Mouse (Mus musculus) cortical plate, adult 2 months (tissue): ENCODE results near the gene Srpk2. TPM values are rescaled to one million over a fixed set of nuclear protein-coding genes. Genes with fewer than 3 reads are reported as not detected.
"Not testable (repeated sequence)": the region's sequence is repeated elsewhere in the genome, so short reads cannot be mapped to it uniquely, and the experiment has no call there.

Experiments used
- H3K27ac ChIP-seq: fragments of 200-500 bp; 2 replicates; pipeline ENCODE4 v1.5.1; 2012; ENCODE audit warnings: low read length, control low read depth, inconsistent platforms; ENCODE audit not compliant: insufficient read depth
- H3K4me1 ChIP-seq: fragments of 200-500 bp; 2 replicates; pipeline ENCODE4 v1.6.1; 2011; ENCODE audit warnings: low read length; ENCODE audit not compliant: control insufficient read depth, insufficient read depth
- H3K4me3 ChIP-seq: fragments of 200-500 bp; 2 replicates; pipeline ENCODE4 v1.5.1; 2011; ENCODE audit warnings: mild to moderate bottlenecking, low read length, control low read depth; ENCODE audit not compliant: insufficient read depth
- CTCF ChIP-seq: fragments of 200-500 bp; IDR thresholded peaks from 2 replicates; pipeline ENCODE4 v1.5.1; 2011; ENCODE audit warnings: mild to moderate bottlenecking, control low read depth, low read length; ENCODE audit not compliant: insufficient read depth; ENCODE audit errors: extremely low read depth
- POLR2A ChIP-seq: fragments of 200-500 bp; IDR thresholded peaks from 2 replicates; pipeline ENCODE4 v1.6.1; 2011; ENCODE audit warnings: mild to moderate bottlenecking, low read length, control low read depth; ENCODE audit not compliant: insufficient read depth; ENCODE audit errors: extremely low read depth
- polyA plus RNA-seq: library from polyadenylated mRNA; depleted of rRNA; stranded (reverse); fragments of >200 nt; gene quantifications from 2 replicates; pipeline ENCODE4 v1.2.3, GENCODE M21; 2012

Gene Srpk2
- polyA plus RNA-seq, 1 experiment = 91.5 TPM

DNA sequence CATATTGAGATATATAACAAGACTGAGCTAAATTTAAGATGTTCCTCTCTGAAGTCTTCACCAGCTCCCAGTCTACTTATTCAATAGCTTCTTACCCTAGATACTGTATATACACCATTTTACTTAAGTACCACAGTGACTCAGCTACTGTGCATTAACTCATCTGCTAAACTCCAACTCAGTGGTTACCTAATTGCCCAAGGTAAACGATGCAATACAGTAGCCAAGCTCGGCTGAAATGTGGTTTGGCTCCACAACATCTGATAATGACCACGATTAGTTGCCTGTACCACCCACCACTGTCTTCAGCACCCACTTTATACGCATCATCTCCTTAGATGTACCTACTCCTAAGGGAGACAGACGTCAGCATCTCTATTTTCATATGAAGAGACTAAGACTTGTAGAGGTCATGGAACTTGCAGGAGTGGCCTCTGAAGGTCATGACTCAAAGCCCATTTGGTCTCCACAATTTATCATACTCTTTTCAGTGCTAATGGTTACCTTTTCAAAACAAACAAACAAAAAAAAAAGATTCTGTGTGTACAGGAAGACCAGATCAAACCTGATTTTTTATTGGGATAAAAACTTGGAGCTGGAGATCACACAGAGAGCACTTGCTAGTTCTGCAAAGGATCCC is 88.0 kb downstream of the Srpk2 start:
- TF ChIP-seq CTCF = no peak
- no peak for TF ChIP-seq POLR2A
- Histone ChIP-seq H3K4me1 (peaks cover 15% of the 10 kb centered on the region), H3K4me3 (no peak overlapping the region), H3K27ac (0 out of 2 replicates have a peak overlapping the region, but pooled peaks have one; percentile 59)

DNA sequence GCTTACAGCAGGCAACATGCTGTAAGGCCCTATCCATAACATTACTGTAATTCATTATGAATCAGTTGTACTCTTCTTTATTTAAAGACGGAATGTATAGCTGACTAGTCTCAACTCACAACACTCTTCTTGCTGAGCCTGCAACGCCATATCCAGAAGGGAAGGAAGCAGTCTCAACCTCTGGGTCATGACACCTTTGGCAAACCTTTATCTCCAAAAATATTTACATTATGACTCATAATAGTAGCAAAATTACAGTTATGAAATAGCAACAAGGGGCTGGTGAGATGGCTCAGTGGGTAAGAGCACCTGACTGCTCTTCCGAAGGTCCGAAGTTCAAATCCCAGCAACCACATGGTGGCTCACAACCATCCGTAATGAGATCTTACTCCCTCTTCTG is 94.1 kb downstream of the Srpk2 start:
- H3K4me1 ChIP-seq, H3K4me3 ChIP-seq, H3K27ac ChIP-seq: not testable (repeated sequence)

DNA sequence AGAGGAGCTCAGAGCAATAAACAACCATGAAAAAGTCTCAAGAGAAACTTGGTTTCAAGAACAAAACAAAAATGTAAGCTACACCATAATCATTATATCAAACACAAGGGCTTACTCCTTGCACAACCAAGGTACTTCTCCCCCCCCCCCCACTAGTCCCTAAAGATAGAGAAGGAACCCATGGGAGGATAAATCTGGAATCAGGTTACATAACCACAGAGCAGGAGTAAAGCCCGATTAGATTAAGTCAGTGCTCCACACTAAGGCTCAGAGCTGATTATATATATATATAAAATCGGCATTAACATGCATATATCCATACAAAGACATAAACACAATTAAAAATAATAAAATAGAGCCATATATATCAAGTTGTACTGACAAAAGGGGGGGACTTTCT is 96.8 kb downstream of the Srpk2 start:
- peak overlapping the region; percentile 59; the same call in 1 of the 2 replicates for H3K27ac ChIP-seq
- peaks cover 6% of the 10 kb centered on the region; the same call in 1 of the 2 replicates for H3K4me1 ChIP-seq
- no peak overlapping the region for H3K4me3 ChIP-seq
- no peak for TF ChIP-seq POLR2A
- no peak for TF ChIP-seq CTCF

DNA sequence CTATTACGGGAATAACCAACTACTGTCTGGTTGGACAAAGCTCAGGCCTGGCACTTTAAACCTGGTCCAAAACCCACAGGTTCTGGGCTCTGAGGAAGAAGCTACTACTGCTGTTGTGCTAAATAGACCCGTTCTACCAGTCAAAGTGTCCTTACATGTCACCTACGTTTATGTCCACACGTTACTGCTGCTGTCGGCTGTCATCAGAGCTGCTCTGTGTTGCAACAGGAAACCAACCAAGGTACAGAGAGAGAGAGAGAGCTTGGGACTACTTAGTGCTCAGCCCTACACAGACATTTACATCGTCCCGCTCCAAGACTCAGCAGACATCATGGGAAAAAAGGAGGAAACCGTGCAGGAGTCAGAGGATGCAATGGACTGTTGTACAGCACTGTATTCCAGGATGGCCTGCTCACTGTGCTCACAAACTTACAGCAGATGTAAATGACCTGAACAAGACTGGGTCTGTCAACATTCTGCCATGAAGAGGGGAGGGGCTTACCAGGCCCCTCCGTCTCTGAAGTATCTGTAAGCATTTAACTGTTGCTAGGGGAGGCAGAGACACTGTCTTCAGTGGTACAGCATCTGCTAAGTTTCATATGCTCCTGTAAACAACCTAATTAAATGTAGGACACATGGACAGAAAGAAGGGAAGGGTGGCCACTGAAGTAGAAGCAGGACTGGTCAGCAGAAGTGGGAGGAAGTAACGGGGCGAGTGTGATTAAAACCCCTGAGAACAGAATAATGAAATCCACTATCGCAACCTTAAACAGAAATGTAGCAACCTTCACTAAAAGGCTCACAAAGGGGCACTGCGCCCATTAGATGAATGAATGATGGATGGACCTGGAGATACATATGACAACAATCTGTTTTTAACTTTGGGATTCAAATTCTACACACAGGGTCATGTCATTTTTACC is 97.6 kb downstream of the Srpk2 start:
- H3K4me1 ChIP-seq = peaks cover 6% of the 10 kb centered on the region; the same call in 1 of the 2 replicates
- no peak overlapping the region for H3K4me3 ChIP-seq
- no peak for TF ChIP-seq POLR2A
- no peak for TF ChIP-seq CTCF
- no peak overlapping the region for H3K27ac ChIP-seq

DNA sequence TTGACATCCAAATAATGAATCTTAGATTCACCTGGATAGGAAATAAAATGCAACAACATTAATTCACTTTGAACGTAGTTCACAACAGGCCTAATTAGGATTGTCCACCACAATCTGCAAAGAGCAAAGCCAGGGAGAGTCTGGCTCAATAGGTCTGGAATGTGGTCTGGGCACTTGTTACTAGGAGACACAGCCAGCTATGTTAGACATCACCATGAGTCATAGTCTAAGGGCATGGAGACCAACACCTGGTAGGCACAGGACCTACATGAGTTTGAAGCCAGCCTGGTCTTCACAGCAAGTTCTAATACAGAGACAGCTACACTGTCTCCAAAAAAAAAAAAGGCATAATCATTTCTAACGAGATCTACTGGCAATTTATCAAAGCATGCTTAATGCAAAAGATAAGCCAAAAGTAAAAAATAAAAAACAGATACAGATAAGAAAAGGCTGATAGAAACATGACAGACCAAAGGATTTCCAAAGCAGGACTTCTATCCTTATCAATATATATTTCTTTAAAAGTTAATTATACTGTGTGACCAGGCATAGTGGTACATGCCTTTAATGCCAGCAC is 102.8 kb downstream of the Srpk2 start:
- Histone ChIP-seq H3K27ac (no peak overlapping the region), H3K4me1 (peaks cover 8% of the 10 kb centered on the region), H3K4me3 (no peak overlapping the region)
- no peak for TF ChIP-seq CTCF
- TF ChIP-seq POLR2A = no peak

DNA sequence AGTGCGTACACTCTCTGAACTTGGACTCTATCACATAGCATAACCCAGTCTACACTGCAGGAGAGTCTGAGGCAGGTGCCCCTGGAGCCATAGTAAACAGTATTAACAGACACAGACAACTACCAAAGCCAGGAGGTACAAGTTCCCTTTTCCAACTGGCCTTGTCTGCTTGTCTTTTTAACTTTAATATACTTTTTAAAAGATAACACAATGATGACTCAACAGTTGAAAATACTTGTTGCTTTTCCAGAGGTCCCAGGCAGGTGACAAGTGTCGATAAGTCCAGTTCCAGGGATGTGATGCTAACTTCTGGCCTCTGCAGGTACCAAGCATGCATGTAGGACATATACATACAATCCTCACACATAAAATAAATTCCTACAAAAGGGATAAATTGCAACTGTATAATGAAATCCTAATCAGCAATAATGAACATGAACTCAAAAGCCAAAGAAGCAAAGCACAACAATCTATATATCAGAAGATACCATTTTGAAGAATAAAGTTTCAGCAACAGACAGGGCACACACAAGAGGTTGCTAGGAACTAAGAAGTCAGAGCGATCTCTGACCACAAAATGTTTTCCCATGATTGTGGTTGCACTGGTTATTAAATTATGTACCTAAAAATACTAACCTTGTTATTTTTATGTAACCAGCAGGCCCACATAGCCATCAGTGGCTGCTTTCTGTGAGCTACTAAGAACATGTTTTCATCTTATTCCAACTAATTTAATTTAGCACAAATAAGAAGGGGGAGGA is 105.1 kb downstream of the Srpk2 start:
- TF ChIP-seq POLR2A (no peak), CTCF (no peak)
- Histone ChIP-seq H3K27ac (no peak overlapping the region), H3K4me1 (peaks cover 10% of the 10 kb centered on the region), H3K4me3 (no peak overlapping the region)

DNA sequence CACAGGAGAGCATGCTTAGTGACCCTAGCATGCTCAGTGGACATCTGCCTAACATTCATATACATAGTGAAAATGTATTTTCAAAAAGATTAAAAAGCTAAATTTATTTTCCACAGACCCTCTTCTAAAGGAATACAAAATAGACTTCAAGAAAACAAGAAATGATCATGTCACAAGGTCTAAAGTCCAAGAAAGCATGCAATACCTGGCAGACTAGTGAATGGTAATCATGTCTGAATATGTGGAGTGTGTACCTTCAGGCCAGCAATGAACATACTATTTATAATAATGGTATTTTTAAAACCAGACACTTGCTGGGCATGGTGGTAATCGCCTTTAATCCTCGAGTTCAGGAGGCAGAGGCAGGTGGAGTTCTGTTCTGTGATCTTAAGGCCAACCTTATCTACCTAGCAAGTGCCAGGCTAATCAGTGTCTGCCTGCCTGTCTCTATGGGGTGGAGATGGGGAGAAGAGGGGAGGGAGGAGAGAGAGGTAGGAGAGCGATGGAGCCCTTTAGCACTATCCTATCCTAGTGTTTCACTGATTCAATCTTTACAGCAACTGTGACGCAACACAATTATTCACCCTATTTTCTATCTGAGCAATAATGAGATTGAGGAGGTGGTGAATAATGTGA is 106.0 kb downstream of the Srpk2 start:
- H3K27ac ChIP-seq = no peak overlapping the region
- no peak overlapping the region for H3K4me3 ChIP-seq

DNA sequence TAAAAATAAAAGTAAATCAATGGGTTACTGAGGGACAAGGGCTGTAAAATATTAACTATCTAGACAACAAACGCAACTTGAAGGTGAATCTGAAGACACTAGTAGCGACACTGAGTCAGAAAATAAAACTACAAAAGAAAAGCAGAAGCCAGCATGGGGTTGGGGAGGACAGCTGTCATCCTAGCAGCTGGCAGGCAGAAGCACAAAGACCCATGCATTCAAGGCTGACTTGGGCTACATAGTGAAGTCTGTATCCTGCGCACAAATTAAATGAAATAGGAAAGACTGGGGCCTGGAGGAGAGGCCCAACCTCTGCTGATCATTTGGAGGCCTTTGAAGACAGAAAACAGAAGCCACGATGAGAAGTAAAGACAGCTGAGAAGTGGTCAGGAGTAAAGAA is 106.6 kb downstream of the Srpk2 start:
- H3K27ac ChIP-seq = no peak overlapping the region
- no peak for TF ChIP-seq CTCF
- TF ChIP-seq POLR2A = no peak
- H3K4me1 ChIP-seq = peaks cover 10% of the 10 kb centered on the region
- H3K4me3 ChIP-seq = no peak overlapping the region

More for the DNA sequence above, 106.0 kb downstream of the Srpk2 start:
- peaks cover 10% of the 10 kb centered on the region for H3K4me1 ChIP-seq
- TF ChIP-seq POLR2A = no peak
- no peak for TF ChIP-seq CTCF

DNA sequence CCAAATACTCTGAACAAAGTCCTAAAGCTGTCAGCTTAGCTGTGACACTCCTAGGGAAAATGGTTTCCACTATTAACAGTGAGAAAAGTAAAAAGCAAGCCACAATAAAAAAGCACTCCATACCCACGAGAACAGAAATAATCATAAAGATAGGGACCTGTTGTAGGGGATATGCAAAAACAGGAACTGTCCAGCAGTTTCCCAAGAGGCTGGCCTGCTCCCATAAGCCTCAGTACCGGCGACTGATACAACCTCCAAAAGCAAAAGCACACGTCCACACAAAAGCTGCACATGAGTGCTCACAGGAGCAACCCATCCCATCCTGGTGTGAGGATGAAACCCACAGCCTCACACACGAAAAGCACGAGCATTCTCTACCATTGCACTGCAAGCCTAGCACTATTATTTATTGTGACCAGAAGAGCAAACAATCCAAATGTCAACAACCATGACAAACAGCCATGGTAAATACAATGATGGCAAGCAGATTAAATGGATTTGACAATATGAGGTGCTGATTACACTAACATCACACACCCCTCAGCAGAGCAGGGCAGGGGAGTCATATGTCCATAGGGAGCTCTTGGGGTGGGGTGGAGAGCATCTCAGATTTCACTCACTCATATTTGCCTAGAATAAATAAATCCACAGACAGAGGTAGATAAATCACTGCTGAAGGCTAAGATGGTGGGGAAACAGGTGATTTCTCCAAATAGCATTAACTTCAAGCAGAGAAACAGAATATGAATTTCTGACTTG is 107.9 kb downstream of the Srpk2 start:
- TF ChIP-seq POLR2A = no peak
- no peak for TF ChIP-seq CTCF
- Histone ChIP-seq H3K27ac (no peak overlapping the region), H3K4me1 (peaks cover 10% of the 10 kb centered on the region), H3K4me3 (no peak overlapping the region)
